Mouse (Mus musculus) liver, embryonic 14.5 days (tissue): Measurements from ENCODE around the gene Ccdc159.

Source experiments
- CTCF ChIP-seq: IDR thresholded peaks from 2 replicates; pipeline ENCODE4 v1.5.1; 2016; ENCODE audit warnings: antibody characterized with exemption, low read depth, control low read depth
- EP300 ChIP-seq: IDR thresholded peaks from 2 replicates; pipeline ENCODE4 v1.6.1; 2016; ENCODE audit warnings: antibody characterized with exemption, low read depth

GRCm38 (mm10) chr9:21968883-21969282, 41.6 kb downstream of the Ccdc159 start:
- no peak for TF ChIP-seq CTCF
- TF ChIP-seq EP300, result no peak
